Mouse (Mus musculus): ENCODE measurements around the gene Igfbp7. TPM values are rescaled to one million over a fixed set of nuclear protein-coding genes. Genes with fewer than 3 reads are reported as not detected.

The Igfbp7 gene
- polyA plus RNA-seq, 1 experiment, result 2,523 TPM

- no peak for DNase-seq
- WGBS, result 52% methylated on average over 5 of the region's 5 CpGs
These were observed 23.9 kb downstream of the Igfbp7 start for GRCm38 (mm10) chr5:77383799-77384554.

GRCm38 (mm10) chr5:77381686-77382085 is 26.2 kb downstream of the Igfbp7 start:
- Histone ChIP-seq H3K4me3 (replicated peaks; ENCODE audit: extremely low read depth, low read depth, low read length) (no peak overlapping the region), H3K4me1 (ENCODE audit: control insufficient read depth, insufficient read depth, low read length) (peaks cover 7% of the 10 kb centered on the region)
- no peak for TF ChIP-seq POLR2A (IDR thresholded peaks at IDR 0.05; ENCODE audit: borderline replicate concordance, extremely low read depth, low read depth, low read length)
- no peak for TF ChIP-seq CTCF (IDR thresholded peaks at IDR 0.05; ENCODE audit: insufficient read depth, low read length)
- DNase-seq, result no peak
- 87% methylated on average over 5 of the region's 5 CpGs for WGBS

More at GRCm38 (mm10) chr5:77383799-77384554, 23.9 kb downstream of the Igfbp7 start:
- Histone ChIP-seq H3K4me1 (ENCODE audit: control insufficient read depth, insufficient read depth, low read length) (peaks cover 17% of the 10 kb centered on the region), H3K4me3 (replicated peaks; ENCODE audit: extremely low read depth, low read depth, low read length) (no peak overlapping the region)
- TF ChIP-seq POLR2A (IDR thresholded peaks at IDR 0.05; ENCODE audit: borderline replicate concordance, extremely low read depth, low read depth, low read length) (no peak), CTCF (IDR thresholded peaks at IDR 0.05; ENCODE audit: insufficient read depth, low read length) (no peak)

- H3K4me1 ChIP-seq (ENCODE audit: control insufficient read depth, insufficient read depth, low read length), result peaks cover 5% of the 10 kb centered on the region; the same call in 1 of the 2 replicates
- DNase-seq, result no peak
- H3K4me3 ChIP-seq (replicated peaks; ENCODE audit: extremely low read depth, low read depth, low read length), result no peak overlapping the region
- TF ChIP-seq CTCF (IDR thresholded peaks at IDR 0.05; ENCODE audit: insufficient read depth, low read length), result no peak
- no peak for TF ChIP-seq POLR2A (IDR thresholded peaks at IDR 0.05; ENCODE audit: borderline replicate concordance, extremely low read depth, low read depth, low read length)
- 82% methylated on average over 7 of the region's 7 CpGs for WGBS
These were observed 26.6 kb downstream of the Igfbp7 start for GRCm38 (mm10) chr5:77381283-77381682.

DNA sequence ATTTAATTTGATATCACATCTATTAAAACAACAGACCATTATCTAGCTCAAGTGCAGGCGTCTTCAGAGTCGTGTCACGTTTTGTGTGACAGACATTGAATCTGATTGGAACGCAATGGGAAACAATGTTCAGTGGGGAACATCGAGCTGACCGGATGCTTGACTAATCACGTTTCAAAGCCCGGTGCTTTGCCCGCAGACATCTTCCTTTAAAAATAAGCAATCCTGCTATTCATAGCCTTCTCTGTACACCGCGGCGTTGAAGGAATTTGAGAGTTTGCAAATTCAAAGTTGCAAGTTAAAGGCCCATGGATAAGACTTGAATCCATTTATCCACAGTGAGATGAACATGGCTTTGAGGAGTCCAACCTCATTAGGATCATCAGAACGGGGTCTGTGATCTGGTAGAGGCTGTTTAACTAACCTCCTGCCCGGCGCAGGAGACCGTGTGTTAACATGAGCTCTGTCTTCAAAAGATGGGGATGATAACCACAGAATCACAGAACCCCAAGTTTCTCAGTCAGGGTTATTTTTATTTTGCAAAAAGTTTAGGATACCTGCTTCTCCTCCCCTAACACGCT is 27.4 kb downstream of the Igfbp7 start:
- Histone ChIP-seq H3K4me1 (ENCODE audit: control insufficient read depth, insufficient read depth, low read length) (0 out of 2 replicates have a peak, but pooled peaks cover 2% of the 10 kb centered on the region), H3K4me3 (replicated peaks; ENCODE audit: extremely low read depth, low read depth, low read length) (no peak overlapping the region)
- WGBS, result 70% methylated on average over 17 of the region's 17 CpGs
- TF ChIP-seq POLR2A (IDR thresholded peaks at IDR 0.05; ENCODE audit: borderline replicate concordance, extremely low read depth, low read depth, low read length) (no peak), CTCF (IDR thresholded peaks at IDR 0.05; ENCODE audit: insufficient read depth, low read length) (no peak)
- no peak for DNase-seq

DNA sequence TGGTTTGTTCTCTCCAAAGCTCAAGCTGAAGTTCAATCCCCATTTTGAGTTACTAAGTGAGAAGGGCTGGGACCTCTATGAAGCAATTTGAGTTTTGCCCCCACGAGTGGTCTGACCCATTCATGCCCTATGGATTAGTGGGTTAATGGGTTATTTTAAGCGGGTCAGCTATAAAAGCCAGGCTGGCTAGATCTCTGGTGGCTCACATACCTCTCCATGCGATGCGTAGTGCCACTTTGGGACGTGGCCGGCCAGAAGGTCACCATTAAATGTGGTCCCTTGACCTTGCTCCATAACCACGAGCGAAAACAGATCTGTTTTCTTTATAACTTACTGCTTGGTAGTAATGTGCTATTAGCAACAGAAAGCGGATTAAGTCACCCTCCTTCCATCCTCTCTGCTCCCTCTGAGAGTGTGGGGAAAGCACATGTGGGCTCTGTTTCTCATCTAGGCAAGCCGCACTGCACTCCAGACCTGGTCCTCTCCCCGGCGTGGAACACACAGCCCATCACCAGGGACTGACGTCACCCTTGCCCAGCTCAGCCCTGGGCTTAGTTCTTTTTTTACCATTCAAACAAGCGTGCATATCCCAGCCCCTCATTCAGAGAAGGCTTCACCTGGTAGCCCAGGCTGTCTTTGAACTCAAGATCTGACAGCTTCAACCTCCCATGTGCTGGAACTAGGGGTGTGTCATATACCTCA is 28.3 kb downstream of the Igfbp7 start:
- peaks cover 2% of the 10 kb centered on the region; the same call in 1 of the 2 replicates for H3K4me1 ChIP-seq (ENCODE audit: control insufficient read depth, insufficient read depth, low read length)
- no peak for TF ChIP-seq POLR2A (IDR thresholded peaks at IDR 0.05; ENCODE audit: borderline replicate concordance, extremely low read depth, low read depth, low read length)
- TF ChIP-seq CTCF (IDR thresholded peaks at IDR 0.05; ENCODE audit: insufficient read depth, low read length), result no peak
- no peak overlapping the region for H3K4me3 ChIP-seq (replicated peaks; ENCODE audit: extremely low read depth, low read depth, low read length)
- DNase-seq, result no peak
- WGBS, result 89% methylated on average over 14 of the region's 14 CpGs

DNA sequence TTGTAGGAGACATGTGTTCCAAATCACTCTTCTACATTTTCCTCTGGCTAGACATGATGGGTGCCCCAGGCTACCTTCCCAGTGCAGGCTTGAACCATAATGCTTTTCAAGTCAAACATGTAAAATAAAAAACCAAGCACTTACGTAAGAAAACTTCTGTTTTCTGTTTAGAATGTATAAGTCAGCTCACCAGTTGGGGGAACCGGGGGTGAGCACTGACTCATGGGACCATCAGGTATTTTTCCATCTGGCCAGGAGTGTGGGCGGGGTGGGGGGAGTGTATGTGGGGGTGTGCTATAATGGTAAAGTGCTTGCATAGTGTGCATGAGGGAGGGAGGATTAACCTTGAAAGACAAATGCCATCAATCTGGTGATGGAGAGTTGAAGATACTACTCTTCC is 29.8 kb downstream of the Igfbp7 start:
- H3K4me1 ChIP-seq (ENCODE audit: control insufficient read depth, insufficient read depth, low read length), result peaks cover 5% of the 10 kb centered on the region
- TF ChIP-seq CTCF (IDR thresholded peaks at IDR 0.05; ENCODE audit: insufficient read depth, low read length), result no peak
- no peak for TF ChIP-seq POLR2A (IDR thresholded peaks at IDR 0.05; ENCODE audit: borderline replicate concordance, extremely low read depth, low read depth, low read length)
- H3K4me3 ChIP-seq (replicated peaks; ENCODE audit: extremely low read depth, low read depth, low read length), result no peak overlapping the region
- no peak for DNase-seq
- WGBS, result 83% methylated on average over 3 of the region's 3 CpGs

GRCm38 (mm10) chr5:77375546-77375945 is 32.3 kb downstream of the Igfbp7 start:
- Histone ChIP-seq H3K4me1 (ENCODE audit: control insufficient read depth, insufficient read depth, low read length) (peaks cover 14% of the 10 kb centered on the region), H3K4me3 (replicated peaks; ENCODE audit: extremely low read depth, low read depth, low read length) (no peak overlapping the region)
- TF ChIP-seq CTCF (IDR thresholded peaks at IDR 0.05; ENCODE audit: insufficient read depth, low read length) (no peak), POLR2A (IDR thresholded peaks at IDR 0.05; ENCODE audit: borderline replicate concordance, extremely low read depth, low read depth, low read length) (no peak)
- 59% methylated on average over 4 of the region's 4 CpGs for WGBS
- no peak for DNase-seq

DNA sequence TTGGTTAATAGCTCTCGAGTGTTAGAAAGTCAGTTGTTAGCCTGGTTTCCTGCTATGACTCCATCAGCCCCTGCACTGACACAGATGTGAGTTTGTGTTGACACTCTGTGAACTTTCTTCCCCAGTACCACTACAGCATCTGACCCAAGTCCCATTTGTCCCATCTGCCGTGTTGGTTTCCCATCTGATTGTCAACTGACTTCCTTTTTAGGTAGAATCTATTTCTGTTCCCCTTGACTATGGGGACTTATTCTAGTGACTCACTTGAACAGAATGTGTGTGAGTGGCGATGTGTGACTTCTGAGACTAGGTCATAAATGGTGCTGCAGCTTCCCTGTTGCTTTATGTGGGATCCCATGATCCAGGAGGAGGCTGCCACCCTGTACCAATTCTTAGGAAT is 32.9 kb downstream of the Igfbp7 start:
- H3K4me1 ChIP-seq (ENCODE audit: control insufficient read depth, insufficient read depth, low read length), result peaks cover 14% of the 10 kb centered on the region
- DNase-seq, result no peak
- TF ChIP-seq POLR2A (IDR thresholded peaks at IDR 0.05; ENCODE audit: borderline replicate concordance, extremely low read depth, low read depth, low read length), result no peak
- no peak for TF ChIP-seq CTCF (IDR thresholded peaks at IDR 0.05; ENCODE audit: insufficient read depth, low read length)
- H3K4me3 ChIP-seq (replicated peaks; ENCODE audit: extremely low read depth, low read depth, low read length), result no peak overlapping the region
- 27% methylated on average over 3 of the region's 3 CpGs for WGBS

GRCm38 (mm10) chr5:77372778-77373177 is 35.1 kb downstream of the Igfbp7 start:
- Histone ChIP-seq H3K4me3 (replicated peaks; ENCODE audit: extremely low read depth, low read depth, low read length) (no peak overlapping the region), H3K4me1 (ENCODE audit: control insufficient read depth, insufficient read depth, low read length) (peaks cover 14% of the 10 kb centered on the region)
- WGBS, result 45% methylated on average over 6 of the region's 6 CpGs
- no peak for DNase-seq
- TF ChIP-seq POLR2A (IDR thresholded peaks at IDR 0.05; ENCODE audit: borderline replicate concordance, extremely low read depth, low read depth, low read length) (no peak), CTCF (IDR thresholded peaks at IDR 0.05; ENCODE audit: insufficient read depth, low read length) (no peak)

All from lung, adult 2 months (tissue).